Mouse (Mus musculus): Measurements from ENCODE around the gene Prc1. TPM values are rescaled to one million over a fixed set of nuclear protein-coding genes. Genes with fewer than 3 reads are reported as not detected.

Gene Prc1
- total RNA-seq (2023): 4.2 to 7.5 TPM (median 5.5 TPM) in 4 replicates

DNA sequence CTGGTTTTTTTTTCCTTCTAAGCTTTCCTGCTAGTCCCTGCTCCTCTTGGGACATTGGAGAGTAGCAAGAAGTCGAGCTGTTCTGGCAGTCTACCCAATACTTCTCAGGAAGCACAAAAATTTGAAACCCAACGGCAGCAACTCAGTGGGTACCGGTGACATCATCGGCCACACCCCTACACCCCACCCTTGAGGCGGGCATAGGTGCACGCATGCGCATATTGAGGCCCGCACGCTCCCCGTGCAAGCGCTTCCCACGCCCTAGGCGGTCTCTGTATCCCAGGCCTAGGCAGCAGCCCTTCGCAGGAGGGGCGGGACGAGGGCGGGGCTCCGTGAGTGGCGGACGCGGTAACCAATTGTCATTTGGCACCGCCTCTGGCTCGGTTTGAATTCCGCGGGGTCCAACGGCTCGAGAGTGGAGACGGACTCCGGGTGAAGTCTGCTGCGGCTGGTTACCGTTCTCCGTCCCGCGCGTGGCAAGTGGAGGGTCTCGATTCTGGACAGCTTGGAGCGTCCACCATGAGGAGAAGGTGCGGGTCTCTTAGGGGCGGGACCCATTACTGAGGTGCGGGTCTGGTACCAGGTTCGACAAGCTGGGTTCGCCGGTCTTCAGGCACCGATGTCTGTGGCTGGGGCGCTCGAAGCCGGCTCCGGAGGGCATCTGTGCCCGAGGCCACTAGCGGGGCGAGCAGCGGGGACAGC lies at the start of gene Prc1:
TSS of gene Prc1 (plus strand) at position 389 of the 702 bp plus-strand sequence.

DNA sequence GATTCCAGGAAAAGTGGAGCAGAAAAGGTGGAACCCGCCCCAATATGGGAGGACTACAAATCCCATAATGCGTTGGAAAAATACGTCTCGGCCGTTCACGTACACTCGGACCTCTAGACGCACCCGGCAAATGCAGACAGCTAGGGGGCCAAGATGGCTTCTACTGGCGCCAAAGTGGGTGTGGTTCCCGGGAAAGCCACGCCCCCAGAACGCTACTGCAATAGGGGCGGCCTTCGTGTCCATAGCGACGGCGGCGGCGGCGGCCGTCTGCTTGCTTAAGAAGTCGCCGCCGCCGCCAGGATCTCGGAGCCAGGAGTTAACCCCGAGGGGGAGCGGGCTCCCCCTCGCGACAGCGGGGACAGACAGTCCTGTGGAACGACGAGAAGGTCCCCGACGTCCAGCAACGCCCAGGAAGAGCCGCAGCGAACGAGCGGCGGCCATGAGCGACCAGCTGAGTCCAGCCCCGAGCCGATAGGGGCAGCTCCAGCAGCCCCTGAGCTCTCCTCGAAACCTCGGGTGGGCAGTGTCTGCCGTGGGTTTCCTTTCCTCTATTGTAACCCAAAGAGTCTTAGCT lies 48.0 kb upstream of the Prc1 start, which contains the start of gene Ttll13:
TSS of gene Ttll13 (plus strand) at position 229 of the 574 bp plus-strand sequence.

DNA sequence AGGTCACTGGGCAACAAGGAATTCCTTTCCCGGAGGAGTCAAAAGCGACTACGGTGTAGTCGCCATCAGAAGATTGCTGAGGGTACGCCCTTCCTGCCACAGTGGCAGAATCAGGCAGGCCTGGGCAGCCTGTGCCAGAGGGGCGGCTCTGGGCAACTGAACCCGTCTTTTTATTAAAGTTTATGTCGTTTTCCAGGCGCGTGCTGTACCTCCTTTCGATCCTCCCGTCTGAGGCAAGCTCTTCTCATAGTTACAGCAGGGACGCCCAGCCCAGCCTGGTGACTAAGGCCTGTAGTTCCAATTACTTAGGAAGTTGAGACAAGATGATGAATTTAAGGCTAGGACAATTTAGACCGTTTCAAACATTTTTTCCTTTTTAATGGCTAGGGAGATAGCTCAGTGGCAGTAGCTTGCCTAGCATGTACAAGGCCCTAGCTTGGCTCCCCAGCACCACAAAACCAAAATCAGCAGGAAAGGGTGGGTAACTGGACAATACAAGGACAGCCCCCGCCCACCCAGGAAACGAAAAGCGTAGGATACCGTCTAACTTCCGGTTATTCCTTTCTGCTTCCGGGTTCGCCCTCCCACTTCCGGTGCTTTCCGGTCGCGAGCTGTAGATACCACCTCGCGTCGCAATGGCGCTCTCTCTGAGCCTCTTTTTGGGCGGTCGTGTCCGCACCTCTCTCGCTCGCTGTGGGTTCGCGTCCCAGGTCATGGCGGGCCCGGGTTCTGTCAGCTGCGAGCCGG lies 33.5 kb upstream of the Prc1 start, which contains the start of gene Ngrn:
TSS of gene Ngrn (plus strand) at position 591 of the 747 bp plus-strand sequence.

DNA sequence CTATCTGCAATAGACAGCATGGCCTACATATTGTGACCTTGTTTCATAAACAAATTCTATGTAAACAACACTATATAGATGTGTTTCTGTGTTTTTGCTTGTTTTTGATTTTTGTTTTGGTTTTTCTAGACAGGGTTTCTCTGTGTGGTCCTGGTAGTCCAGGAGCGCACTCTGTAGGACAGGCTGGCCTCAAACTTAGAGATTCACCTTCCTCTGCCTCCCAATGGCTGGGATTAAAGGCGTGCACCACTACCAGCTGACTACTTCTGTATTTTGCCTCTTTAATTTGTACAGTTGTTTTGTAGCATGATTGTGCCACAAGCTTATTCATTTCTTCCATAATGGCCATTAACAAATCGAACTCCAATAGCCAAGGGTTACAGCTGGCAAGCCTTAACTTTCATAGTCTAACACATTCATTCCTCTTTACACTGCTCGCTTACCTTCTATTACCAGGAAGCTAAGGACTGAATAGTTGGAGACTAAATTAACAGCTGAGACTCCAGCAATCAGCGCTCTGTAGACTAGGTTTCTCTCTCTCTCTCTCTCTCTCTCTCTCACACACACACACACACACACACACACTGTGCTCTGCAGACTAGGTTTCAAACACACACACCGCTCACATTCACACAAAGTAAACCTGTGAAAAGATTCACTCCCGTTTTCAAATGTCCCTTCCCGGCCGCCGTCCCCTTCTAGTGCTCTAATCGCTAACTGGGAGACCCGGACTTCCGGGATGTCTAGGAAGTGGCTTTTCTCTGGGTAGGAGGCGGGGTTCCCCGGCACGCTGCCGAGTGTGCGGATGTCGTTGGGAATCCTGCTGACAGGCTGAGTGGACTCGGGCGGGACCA lies 25.1 kb upstream of the Prc1 start, which contains the start of gene Vps33b:
TSS of gene Vps33b (plus strand) at position 753 of the 854 bp plus-strand sequence.

DNA sequence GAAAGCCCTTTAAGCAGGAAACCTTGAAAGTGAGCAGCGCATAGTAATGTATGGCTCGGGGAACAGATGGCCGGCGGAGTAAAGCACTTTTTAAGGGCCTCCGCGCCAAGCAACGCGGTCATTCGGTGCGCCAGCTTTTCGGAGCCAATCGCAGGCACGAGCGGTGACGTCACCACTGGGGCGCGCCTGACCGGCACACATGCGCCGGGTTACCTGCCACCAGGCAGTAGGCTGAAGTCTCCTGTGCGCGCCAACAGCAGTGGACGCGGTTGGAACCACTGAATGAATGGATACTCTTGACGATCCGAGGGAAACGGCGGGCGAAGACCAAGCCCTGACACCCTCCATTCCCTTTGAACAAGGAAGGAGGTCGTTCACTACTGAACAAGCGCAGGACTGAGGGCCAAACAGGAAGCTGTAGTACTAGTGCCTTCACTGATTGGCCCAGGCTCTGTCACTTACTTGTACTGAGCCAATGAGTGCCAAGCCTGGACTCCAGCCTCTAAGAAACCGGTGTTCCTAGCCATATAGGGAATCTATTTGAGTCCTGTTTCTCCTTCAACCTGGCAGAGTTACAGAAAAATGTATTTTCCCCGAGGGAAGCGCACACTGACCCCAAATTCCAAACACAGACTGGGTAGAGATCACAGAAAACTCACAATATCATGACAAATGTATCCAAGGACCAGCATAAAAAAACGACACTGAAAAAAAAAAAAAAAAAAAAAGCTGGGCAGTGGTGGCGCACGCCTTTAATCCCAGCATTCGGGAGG lies 30.0 kb downstream of the Prc1 start, which contains the start of gene Rccd1:
TSS of gene Rccd1 (minus strand) at position 412 of the 773 bp plus-strand sequence.

DNA sequence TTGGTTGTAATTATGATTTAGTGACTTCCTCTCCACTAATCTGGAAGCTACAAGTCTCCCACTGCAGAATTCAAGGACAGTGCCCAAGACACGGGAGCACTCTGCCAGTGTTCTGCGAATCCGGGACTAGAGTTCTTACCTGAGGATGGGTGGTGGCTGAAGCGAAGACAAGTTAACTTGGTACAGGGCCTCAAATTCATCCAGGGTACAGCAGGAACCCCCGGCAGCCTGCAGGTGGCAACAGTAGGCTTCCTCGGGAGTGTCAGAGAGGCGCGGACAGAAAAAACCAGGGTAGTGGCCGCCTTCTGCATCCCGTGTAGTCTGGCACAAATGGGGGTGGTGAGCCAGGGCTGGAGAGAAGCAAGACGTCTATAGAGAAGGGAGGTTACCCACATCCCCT lies 46.5 kb downstream of the Prc1 start, which contains the start of gene Unc45a:
TSS of gene Unc45a (minus strand) at position 213 of the 400 bp plus-strand sequence.

DNA sequence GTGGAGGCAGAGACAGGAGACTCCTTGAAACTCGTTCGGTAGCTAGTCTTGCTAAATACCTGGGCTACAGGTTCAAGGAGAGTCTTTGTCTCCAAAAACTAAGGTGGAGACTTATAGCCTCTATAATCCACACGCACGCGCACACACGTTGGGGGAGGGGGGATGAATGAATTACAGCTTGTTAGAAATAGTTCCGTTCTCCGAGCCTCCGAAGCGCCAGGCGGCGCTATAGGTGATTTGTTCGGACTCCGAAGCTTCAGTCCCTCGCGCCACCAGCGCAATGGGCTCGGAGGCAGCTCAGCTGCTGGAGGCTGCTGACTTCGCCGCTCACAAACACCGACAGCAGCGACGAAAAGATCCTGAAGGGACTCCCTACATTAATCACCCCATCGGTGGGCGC lies 48.6 kb downstream of the Prc1 start, which contains the start of gene Hddc3:
TSS of gene Hddc3 (plus strand) at position 247 of the 400 bp plus-strand sequence.

Other genes starting within 250 kb of the Prc1 start
- 22.6 to 32.5 TPM (median 25.3 TPM) in 4 replicates for gene Idh2, start 179.1 kb upstream of the Prc1 start, total RNA-seq (2023)
- gene Sema4b, start 107.6 kb upstream of the Prc1 start, total RNA-seq (2023): 141 to 155 TPM (median 148 TPM) in 4 replicates
- 86.7 to 111 TPM (median 93.5 TPM) in 4 replicates for gene Cib1, start 61.6 kb upstream of the Prc1 start, total RNA-seq (2023)
- 5.6 to 8.0 TPM (median 6.5 TPM) in 4 replicates for gene Gdpgp1, start 61.6 kb upstream of the Prc1 start, total RNA-seq (2023)
- gene Ttll13, start 48.1 kb upstream of the Prc1 start, total RNA-seq (2023): 1.0 to 3.8 TPM (median 2.1 TPM) in 4 replicates
- 13.1 to 17.9 TPM (median 17.1 TPM) in 4 replicates for gene Ngrn, start 33.2 kb upstream of the Prc1 start, total RNA-seq (2023)
- gene Vps33b, start 24.8 kb upstream of the Prc1 start, total RNA-seq (2023): 31.2 to 36.5 TPM (median 34.5 TPM) in 4 replicates
- gene Rccd1, start 30.0 kb downstream of the Prc1 start, total RNA-seq (2023): 23.3 to 31.6 TPM (median 27.0 TPM) in 4 replicates
- gene Unc45a, start 46.6 kb downstream of the Prc1 start, total RNA-seq (2023): 86.9 to 102 TPM (median 94.9 TPM) in 4 replicates
- gene Hddc3, start 48.7 kb downstream of the Prc1 start, total RNA-seq (2023): 13.2 to 21.3 TPM (median 14.8 TPM) in 4 replicates
- gene Man2a2, start 76.9 kb downstream of the Prc1 start, total RNA-seq (2023): 92.3 to 112 TPM (median 102 TPM) in 4 replicates
- gene Fes, start 93.5 kb downstream of the Prc1 start, total RNA-seq (2023): 30.4 to 45.6 TPM (median 39.6 TPM) in 4 replicates
- 56.9 to 70.6 TPM (median 59.0 TPM) in 4 replicates for gene Furin, start 111.0 kb downstream of the Prc1 start, total RNA-seq (2023)
- gene Blm, start 240.7 kb downstream of the Prc1 start, total RNA-seq (2023): 14.4 to 18.7 TPM (median 17.4 TPM) in 4 replicates

All from B cell, adult 62 days (primary cell).